Mouse (Mus musculus) ES-Bruce4 (cell line): ENCODE measurements around the gene Slc35d1. TPM values are rescaled to one million over a fixed set of nuclear protein-coding genes. Genes with fewer than 3 reads are reported as not detected.

Experiments
- H3K27ac ChIP-seq: 2 replicates; pipeline ENCODE4 v1.5.1; 2012; ENCODE audit warnings: low read length, inconsistent platforms; ENCODE audit not compliant: insufficient read depth
- H3K27me3 ChIP-seq: 2 replicates; pipeline ENCODE4 v1.6.1; 2012; ENCODE audit warnings: mild to moderate bottlenecking, low read length, inconsistent platforms; ENCODE audit not compliant: control insufficient read depth, poor library complexity, insufficient read depth, severe bottlenecking
- H3K36me3 ChIP-seq: 2 replicates; pipeline ENCODE4 v1.6.1; 2012; ENCODE audit warnings: inconsistent platforms, mild to moderate bottlenecking, low read length, moderate library complexity; ENCODE audit not compliant: control insufficient read depth, poor library complexity, insufficient read depth, severe bottlenecking
- H3K4me1 ChIP-seq: one replicate; pipeline ENCODE4 v1.8.1; 2011; ENCODE audit warnings: low read length; ENCODE audit not compliant: control insufficient read depth, insufficient read depth
- H3K4me3 ChIP-seq: 2 replicates; pipeline ENCODE4 v1.5.1; 2011; ENCODE audit warnings: low read depth, mild to moderate bottlenecking, low read length
- H3K9ac ChIP-seq: 2 replicates; pipeline ENCODE4 v1.6.1; 2012; ENCODE audit warnings: low read depth, mild to moderate bottlenecking, inconsistent platforms; ENCODE audit not compliant: poor library complexity, severe bottlenecking
- H3K9me3 ChIP-seq: replicated peaks from 2 replicates; pipeline ENCODE4 v1.6.1; 2012; ENCODE audit warnings: mild to moderate bottlenecking, low read length, inconsistent platforms; ENCODE audit not compliant: control insufficient read depth, poor library complexity, insufficient read depth, severe bottlenecking
- CTCF ChIP-seq: IDR thresholded peaks from one replicate; pipeline ENCODE4 v1.8.1; 2011; ENCODE audit warnings: low read depth, low read length
- EP300 ChIP-seq: IDR thresholded peaks from 2 replicates; pipeline ENCODE4 v1.6.1; 2011; ENCODE audit warnings: low read depth, low read length; ENCODE audit not compliant: insufficient read depth
- POLR2A ChIP-seq: IDR thresholded peaks from one replicate; pipeline ENCODE4 v1.8.1; 2011; ENCODE audit warnings: low read length; ENCODE audit not compliant: insufficient read depth
- polyA plus RNA-seq: library from polyadenylated mRNA; stranded (reverse); fragments of >200 nt; gene quantifications from 2 replicates; pipeline ENCODE4 v1.2.4, GENCODE M21; 2011; ENCODE audit warnings: low read depth; ENCODE audit not compliant: missing spikeins, insufficient read depth, insufficient read length

Gene Slc35d1
- polyA plus RNA-seq, 1 experiment, result 15.0 TPM

DNA sequence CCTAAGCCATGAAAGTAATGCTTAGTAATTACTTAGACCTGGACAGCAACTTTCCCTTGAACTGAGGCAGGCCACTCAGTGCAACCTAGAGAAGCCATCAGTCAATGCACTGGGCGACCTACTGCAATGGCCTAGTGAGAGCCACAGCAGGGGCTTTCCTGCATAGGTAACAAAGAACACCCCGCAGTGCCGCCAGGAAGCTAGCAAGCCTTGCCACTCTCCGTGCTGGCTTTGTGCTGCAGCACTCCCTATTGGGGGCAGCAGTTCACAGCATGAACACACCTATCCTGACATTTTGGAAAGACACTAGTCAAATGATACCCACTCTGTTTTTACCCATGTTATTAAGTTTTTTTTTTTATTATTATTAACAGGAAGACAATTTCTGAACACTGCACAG is 15.9 kb downstream of the Slc35d1 start:
- Histone ChIP-seq H3K27ac (no peak overlapping the region), H3K9me3 (no peaks in the 10 kb centered on the region), H3K4me3 (no peak overlapping the region), H3K36me3 (no peaks in the 10 kb centered on the region), H3K4me1 (no peaks in the 10 kb centered on the region), H3K27me3 (no peaks in the 10 kb centered on the region), H3K9ac (no peak overlapping the region)
- TF ChIP-seq POLR2A (no peak), CTCF (peak; percentile 30)

DNA sequence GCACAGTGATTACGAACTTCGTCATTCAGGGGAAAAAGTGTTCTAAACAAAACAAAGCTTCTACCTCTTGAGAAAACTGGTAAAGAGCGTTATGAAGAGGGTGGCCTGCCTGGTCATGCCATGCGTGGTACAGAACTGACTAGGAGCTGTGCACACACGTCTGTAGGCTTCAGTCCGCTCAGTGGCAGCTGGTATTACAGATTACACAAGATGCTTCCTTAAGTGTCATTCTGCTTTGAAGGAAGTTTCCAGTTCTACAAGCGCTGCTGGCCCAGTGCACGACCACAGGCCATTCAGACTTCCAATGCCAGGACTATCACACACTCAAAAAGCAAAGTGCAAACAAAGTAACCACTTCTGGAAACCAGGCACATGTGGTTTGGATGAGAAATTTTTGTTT is 17.6 kb downstream of the Slc35d1 start:
- no peak for TF ChIP-seq POLR2A
- TF ChIP-seq CTCF, result no peak
- no peaks in the 10 kb centered on the region for H3K36me3 ChIP-seq
- no peaks in the 10 kb centered on the region for H3K9me3 ChIP-seq
- no peak overlapping the region for H3K27ac ChIP-seq
- no peak overlapping the region for H3K9ac ChIP-seq
- no peaks in the 10 kb centered on the region for H3K27me3 ChIP-seq
- no peaks in the 10 kb centered on the region for H3K4me1 ChIP-seq
- no peak overlapping the region for H3K4me3 ChIP-seq

DNA sequence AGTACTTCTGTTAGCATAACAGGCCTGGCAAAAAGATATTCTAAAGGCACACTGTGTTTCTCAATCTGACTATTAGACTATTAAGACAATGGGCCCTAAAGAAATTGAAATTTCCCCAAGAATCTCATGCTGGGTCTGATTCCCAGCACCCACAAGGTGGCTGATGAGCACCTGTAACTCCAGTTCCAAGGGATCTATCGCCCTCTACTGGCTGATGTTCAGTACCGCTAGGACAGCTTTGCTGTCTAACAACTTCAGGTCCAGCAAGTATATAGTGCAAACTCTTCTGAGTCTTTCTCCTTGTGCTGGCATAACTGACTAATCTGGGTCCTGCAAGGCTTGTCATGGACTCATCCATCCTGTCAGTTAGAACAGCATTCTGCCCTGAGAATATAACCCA is 22.5 kb downstream of the Slc35d1 start:
- H3K36me3 ChIP-seq, result peaks cover 3% of the 10 kb centered on the region; the same call in 1 of the 2 replicates
- H3K4me1 ChIP-seq, result no peaks in the 10 kb centered on the region
- no peak for TF ChIP-seq EP300
- peak; percentile 23 for TF ChIP-seq CTCF
- no peak for TF ChIP-seq POLR2A

DNA sequence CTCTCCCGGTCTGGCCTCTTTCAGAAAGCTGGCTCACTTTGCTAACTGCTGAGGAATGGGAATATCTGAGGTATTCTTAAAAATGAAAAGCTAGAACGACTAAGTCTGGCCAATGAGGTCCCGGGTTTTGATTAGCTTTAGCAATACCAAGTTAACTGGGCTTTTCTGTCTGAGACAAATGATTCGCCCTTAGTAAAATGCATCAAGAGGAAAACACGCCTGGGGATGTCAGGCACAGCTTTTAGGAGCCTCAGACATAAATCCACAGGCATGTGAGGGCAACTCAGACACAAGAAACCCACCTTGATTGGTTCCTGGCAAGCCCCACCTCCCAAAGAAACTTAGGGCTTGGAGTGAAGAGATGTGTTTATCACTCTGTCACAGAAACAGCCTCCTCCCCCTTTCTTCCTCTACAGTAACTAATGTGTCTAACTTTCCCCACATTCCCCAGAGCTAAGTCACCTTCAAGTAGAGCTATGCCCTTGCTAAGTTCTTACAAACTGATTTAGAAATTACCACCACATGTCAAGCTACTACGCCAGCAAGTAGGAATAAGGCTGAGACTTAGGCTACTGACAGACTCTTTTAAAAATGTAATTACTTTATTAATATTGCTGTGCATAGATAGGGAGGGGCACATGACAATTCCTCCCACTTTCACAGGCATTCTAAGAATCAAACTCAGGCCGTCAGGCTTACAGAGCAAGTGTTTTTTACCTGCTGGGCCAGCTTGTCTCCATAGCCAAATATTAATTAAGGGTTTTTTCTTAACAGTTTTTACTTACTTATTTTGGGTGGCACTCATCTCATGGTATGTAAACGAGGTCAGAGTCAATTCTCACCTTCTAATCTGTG is 26.0 kb downstream of the Slc35d1 start:
- no peak overlapping the region for H3K4me3 ChIP-seq
- H3K27me3 ChIP-seq, result no peaks in the 10 kb centered on the region
- H3K36me3 ChIP-seq, result peaks cover 3% of the 10 kb centered on the region
- TF ChIP-seq CTCF (no peak), POLR2A (no peak), EP300 (no peak)
- no peaks in the 10 kb centered on the region for H3K4me1 ChIP-seq
- no peaks in the 10 kb centered on the region for H3K9me3 ChIP-seq
- no peak overlapping the region for H3K27ac ChIP-seq
- no peak overlapping the region for H3K9ac ChIP-seq

More for the DNA sequence above, 22.5 kb downstream of the Slc35d1 start:
- H3K9me3 ChIP-seq, result no peaks in the 10 kb centered on the region
- no peaks in the 10 kb centered on the region for H3K27me3 ChIP-seq
- no peak overlapping the region for H3K27ac ChIP-seq
- no peak overlapping the region for H3K9ac ChIP-seq
- no peak overlapping the region for H3K4me3 ChIP-seq

DNA sequence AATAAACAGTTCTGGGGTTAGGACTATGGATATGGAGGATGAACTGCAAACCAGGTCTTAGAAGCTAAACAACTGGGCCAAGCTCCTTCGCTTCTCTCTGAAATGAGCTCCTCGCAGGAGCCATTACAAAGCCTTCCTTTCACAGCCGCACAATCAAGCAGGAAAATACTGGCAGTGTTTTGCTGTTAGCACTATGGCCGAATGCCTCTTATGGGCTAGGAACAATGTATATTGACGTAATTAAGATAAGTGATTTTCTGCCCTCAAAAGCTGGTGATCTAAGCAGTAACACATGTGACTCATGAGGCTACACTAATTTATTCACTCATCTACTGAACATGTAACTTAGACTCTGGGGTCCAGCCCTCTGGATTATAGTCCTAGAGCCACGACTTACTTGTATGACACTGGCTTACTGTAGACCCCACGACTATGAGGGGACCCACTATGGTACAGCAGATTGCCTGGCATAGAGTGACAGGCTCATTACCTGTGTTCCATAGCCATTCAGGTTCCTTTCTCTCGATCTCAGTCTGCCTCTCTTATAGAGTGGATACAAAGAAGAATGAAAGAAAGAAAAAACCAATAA is 34.6 kb downstream of the Slc35d1 start:
- Histone ChIP-seq H3K27ac (no peak overlapping the region), H3K36me3 (no peaks in the 10 kb centered on the region; the same call in 1 of the 2 replicates)
- TF ChIP-seq CTCF (no peak), POLR2A (no peak), EP300 (no peak)

DNA sequence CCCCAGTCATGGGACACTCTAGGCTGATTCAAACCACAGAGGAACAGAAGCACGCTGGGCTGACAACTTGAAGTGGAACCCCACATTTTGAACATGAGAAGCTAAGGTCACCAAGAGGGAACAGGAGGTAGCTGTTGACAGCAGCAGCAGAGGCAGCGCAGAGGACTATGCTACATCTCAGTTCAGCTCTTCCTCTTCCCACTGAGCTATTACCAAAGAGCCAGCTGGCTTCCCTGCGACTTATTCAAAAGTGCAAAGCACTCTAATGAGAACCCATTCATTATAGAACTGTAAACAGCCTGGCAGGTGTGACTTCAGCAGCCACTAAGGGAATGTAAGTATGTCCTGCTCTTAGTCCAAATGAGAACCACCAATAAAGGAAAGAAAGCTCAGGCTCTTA is 35.4 kb downstream of the Slc35d1 start:
- H3K9ac ChIP-seq, result no peak overlapping the region
- H3K9me3 ChIP-seq, result no peaks in the 10 kb centered on the region
- no peaks in the 10 kb centered on the region; the same call in 1 of the 2 replicates for H3K36me3 ChIP-seq
- no peaks in the 10 kb centered on the region for H3K27me3 ChIP-seq
- no peak overlapping the region for H3K27ac ChIP-seq
- H3K4me1 ChIP-seq, result no peaks in the 10 kb centered on the region
- no peak overlapping the region for H3K4me3 ChIP-seq
- TF ChIP-seq EP300, result no peak
- no peak for TF ChIP-seq CTCF
- TF ChIP-seq POLR2A, result no peak

More for the DNA sequence above, 34.6 kb downstream of the Slc35d1 start:
- no peak overlapping the region for H3K4me3 ChIP-seq
- H3K27me3 ChIP-seq, result no peaks in the 10 kb centered on the region
- H3K9ac ChIP-seq, result no peak overlapping the region
- no peaks in the 10 kb centered on the region for H3K9me3 ChIP-seq
- H3K4me1 ChIP-seq, result no peaks in the 10 kb centered on the region
